Comparison of ENCODE assay signal across 1 mouse cellular context in the genomic region with DNA sequence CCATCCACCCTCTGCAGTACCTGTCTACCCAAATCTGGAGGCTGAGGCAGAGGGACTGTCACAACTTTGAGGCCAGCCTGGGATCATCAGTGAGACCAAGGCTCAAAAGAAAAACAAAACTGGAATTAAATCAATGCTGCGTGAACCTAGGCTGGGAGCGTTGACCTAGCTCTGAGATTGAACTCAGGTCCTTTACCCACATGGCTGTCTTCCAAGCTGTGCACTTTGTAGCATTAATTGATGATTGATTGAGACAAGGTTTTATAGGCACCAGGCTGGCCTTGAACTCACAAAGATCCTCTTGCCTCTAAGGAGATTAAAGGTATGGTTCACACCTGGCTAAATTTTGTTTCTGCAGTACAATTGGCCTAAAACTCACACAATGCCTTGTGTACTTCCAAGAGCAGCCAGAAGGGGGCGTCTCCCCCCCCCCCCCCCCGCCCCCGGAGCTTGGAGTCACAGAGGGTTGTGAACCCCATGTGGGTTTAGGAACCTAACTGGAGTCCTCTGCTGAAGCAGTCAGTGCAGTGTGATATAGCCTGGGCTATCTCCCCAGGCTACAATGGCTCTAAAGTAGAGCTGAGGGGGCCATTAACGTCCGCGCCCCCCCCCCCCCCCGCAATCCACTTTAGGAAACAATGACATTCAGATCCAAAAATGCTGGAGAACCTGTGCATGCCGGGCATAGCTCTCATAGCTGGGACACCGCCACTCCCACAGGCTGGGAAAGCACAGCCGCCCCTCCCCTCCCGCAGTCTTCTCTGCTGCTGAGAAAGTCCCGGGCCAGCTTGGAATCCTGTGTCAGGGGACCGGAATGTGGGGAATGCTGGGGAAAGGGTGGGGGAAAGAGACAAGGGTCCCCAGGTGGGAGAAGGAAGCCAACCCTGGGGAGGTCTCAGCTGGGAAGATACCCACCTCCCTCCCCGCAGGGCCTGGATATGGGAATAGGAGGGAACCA.
A peak's percentile ranks its signal among the peaks of the same experiment; 100 is the strongest.
TF ChIP-seq lines count a peak whose summit lies in the region.

No protein-coding gene starts in this region.

TF ChIP-seq in myocyte, 11 proteins besides CTCF, POLR2A, EP300 and RAD21 (continued from another document):
- TF ChIP-seq TCF12 (IDR thresholded peaks at IDR 0.05; ENCODE audit: insufficient read depth, poor library complexity, severe bottlenecking) (no peak), REST (IDR thresholded peaks at IDR 0.05; ENCODE audit: insufficient read depth, insufficient read length) (no peak), USF1 (IDR thresholded peaks at IDR 0.05; ENCODE audit: low read depth) (no peak), MYOG (IDR thresholded peaks at IDR 0.05; ENCODE audit: control insufficient read depth in 1 of 3, insufficient read depth in 1 of 3, insufficient read length in 2 of 3, low read depth in 2 of 3) (peak in 2 of 3 experiments; percentile 66 to 89), MAX (IDR thresholded peaks at IDR 0.05; ENCODE audit: low read depth) (no peak), SRF (IDR thresholded peaks at IDR 0.05; ENCODE audit: control insufficient read depth, insufficient read length, low read depth) (no peak), MYOD1 (IDR thresholded peaks at IDR 0.05; ENCODE audit: control insufficient read depth in 1 of 3, insufficient read length in 2 of 3, low read depth in 2 of 3) (peak; percentile 7 to 74 (median 51)), TCF3 (IDR thresholded peaks at IDR 0.05; ENCODE audit: insufficient read length, low read depth) (peak; percentile 41)
